Mouse (Mus musculus): ENCODE data around the gene Zfp292.

GRCm38 (mm10) chr4:34796294-34796693 lies 86.5 kb downstream of the Zfp292 start:
- no peak for TF ChIP-seq CTCF (IDR thresholded peaks at IDR 0.05 in 2 of 3, conservative IDR thresholded peaks at IDR 0.05 in 1 of 3; ENCODE audit: control insufficient read depth in 1 of 3, insufficient read depth in 1 of 3, low read depth in 2 of 3, low read length in 3 of 3, poor library complexity in 1 of 3, severe bottlenecking in 1 of 3)
- no peak for TF ChIP-seq GATA1 (IDR thresholded peaks at IDR 0.05; ENCODE audit: low read depth, low read length)
- no peak for TF ChIP-seq POLR2A (IDR thresholded peaks at IDR 0.05; ENCODE audit: control insufficient read depth in 1 of 2, insufficient read depth in 1 of 2, low read depth in 1 of 2, low read length in 2 of 2, poor library complexity in 1 of 2)
- no peak for TF ChIP-seq MAX (IDR thresholded peaks at IDR 0.05; ENCODE audit: low read length)
- TF ChIP-seq BHLHE40 (IDR thresholded peaks at IDR 0.05; ENCODE audit: borderline replicate concordance, low read depth, low read length) = no peak
- no peak for TF ChIP-seq TBP (IDR thresholded peaks at IDR 0.05; ENCODE audit: low read depth, low read length)
- no peak for TF ChIP-seq TAL1 (IDR thresholded peaks at IDR 0.05; ENCODE audit: low read length)
- TF ChIP-seq EP300 (IDR thresholded peaks at IDR 0.05; ENCODE audit: low read depth in 1 of 2, low read length in 2 of 2) = no peak
